Mouse (Mus musculus) CH12.LX (cell line): ENCODE measurements around the gene Baz2b. TPM values are rescaled to one million over a fixed set of nuclear protein-coding genes. Genes with fewer than 3 reads are reported as not detected.

Experiments used
- DNase-seq: peaks from one replicate; pipeline ENCODE4 v3.0.0-alpha.2; 2013; ENCODE audit errors: extremely low read depth
- H3K27ac ChIP-seq: 2 replicates; pipeline ENCODE4 v1.5.1; 2012; ENCODE audit warnings: low read depth, mild to moderate bottlenecking, control low read depth, moderate library complexity; ENCODE audit not compliant: insufficient read depth
- H3K27me3 ChIP-seq: replicated peaks from 2 replicates; pipeline ENCODE3; 2012; ENCODE audit warnings: inconsistent platforms
- H3K36me3 ChIP-seq, 2 experiments: replicated peaks in 1 of 2; 2 replicates each; pipeline versions ENCODE3 to v1.6.1; 2012; ENCODE audit warnings: inconsistent platforms in 1 of 2, low read length in 1 of 2, mild to moderate bottlenecking in 1 of 2, mixed read lengths in 1 of 2, moderate library complexity in 1 of 2; ENCODE audit not compliant: control insufficient read depth in 1 of 2, insufficient read depth in 1 of 2
- H3K4me1 ChIP-seq, 2 experiments: 2 replicates each; pipeline ENCODE4 v1.6.1; 2012; ENCODE audit warnings: inconsistent platforms in 1 of 2, moderate library complexity in 1 of 2; ENCODE audit not compliant: insufficient read depth in 2 of 2, control insufficient read depth in 1 of 2
- H3K4me2 ChIP-seq: 2 replicates; pipeline ENCODE4 v1.6.1; 2012; ENCODE audit warnings: low read depth, mild to moderate bottlenecking, control low read depth; ENCODE audit not compliant: poor library complexity, insufficient read depth, severe bottlenecking
- H3K4me3 ChIP-seq, 3 experiments: fragments of 150-350 bp in 1 of 3; sonication (generic) in 1 of 3; replicated peaks in 1 of 3; 2 replicates each; pipeline versions ENCODE3 to v1.5.1; 2011 to 2012; ENCODE audit warnings: low read depth in 2 of 3, low read length in 2 of 3, mild to moderate bottlenecking in 2 of 3, moderate library complexity in 2 of 3, control low read depth in 1 of 3, improper control_type of control experiment in 1 of 3, inconsistent platforms in 1 of 3, mixed read lengths in 1 of 3; ENCODE audit not compliant: poor library complexity in 1 of 3
- H3K79me2 ChIP-seq: replicated peaks from 2 replicates; pipeline ENCODE4 v1.6.1; 2012; ENCODE audit warnings: mild to moderate bottlenecking, moderate library complexity; ENCODE audit not compliant: control insufficient read depth, poor library complexity, insufficient read depth, severe bottlenecking; ENCODE audit errors: extremely low read depth
- H3K9ac ChIP-seq: 2 replicates; pipeline ENCODE4 v1.6.1; 2012; ENCODE audit warnings: low read depth, mild to moderate bottlenecking, control low read depth, moderate library complexity; ENCODE audit not compliant: insufficient read depth
- H3K9me3 ChIP-seq: replicated peaks from 2 replicates; pipeline ENCODE3; 2012; ENCODE audit warnings: low read length, inconsistent platforms, mixed read lengths
- E2F4 ChIP-seq: IDR thresholded peaks from 2 replicates; pipeline ENCODE4 v1.6.1; 2011; ENCODE audit warnings: low read depth, low read length, improper control_type of control experiment; ENCODE audit not compliant: insufficient replicate concordance
- ELF1 ChIP-seq: IDR thresholded peaks from 2 replicates; pipeline ENCODE4 v1.6.1; 2014; ENCODE audit warnings: low read depth, mild to moderate bottlenecking, inconsistent platforms, low read length, improper control_type of control experiment
- GABPA ChIP-seq: IDR thresholded peaks from 2 replicates; pipeline ENCODE4 v1.6.1; 2012; ENCODE audit warnings: low read depth, low read length, improper control_type of control experiment, inconsistent platforms; ENCODE audit not compliant: insufficient replicate concordance
- JUN ChIP-seq: IDR thresholded peaks from 2 replicates; pipeline ENCODE4 v1.6.1; 2011; ENCODE audit warnings: low read depth, mild to moderate bottlenecking, low read length, improper control_type of control experiment, moderate library complexity; ENCODE audit not compliant: insufficient read depth
- JUND ChIP-seq: conservative IDR thresholded peaks from 2 replicates; pipeline ENCODE4 v1.6.1; 2011; ENCODE audit warnings: low read depth, low read length, improper control_type of control experiment
- MAZ ChIP-seq: IDR thresholded peaks from 2 replicates; pipeline ENCODE4 v1.6.1; 2012; ENCODE audit warnings: low read depth, mild to moderate bottlenecking, inconsistent platforms, low read length, improper control_type of control experiment, moderate library complexity
- MXI1 ChIP-seq: IDR thresholded peaks from 2 replicates; pipeline ENCODE4 v1.6.1; 2011; ENCODE audit warnings: mild to moderate bottlenecking, low read depth, low read length, improper control_type of control experiment
- NELFE ChIP-seq: IDR thresholded peaks from 2 replicates; pipeline ENCODE4 v1.6.1; 2011; ENCODE audit warnings: low read depth, low read length, improper control_type of control experiment
- PAX5 ChIP-seq: IDR thresholded peaks from 2 replicates; pipeline ENCODE4 v1.6.1; 2012; ENCODE audit warnings: low read length, inconsistent platforms, mixed read lengths
- POLR2A ChIP-seq: IDR thresholded peaks from 2 replicates; pipeline ENCODE4 v1.6.1; 2011; ENCODE audit warnings: low read depth, mild to moderate bottlenecking, improper control_type of control experiment, low read length
- RAD21 ChIP-seq: IDR thresholded peaks from 2 replicates; pipeline ENCODE4 v1.6.1; 2011; ENCODE audit warnings: low read depth, mild to moderate bottlenecking, low read length, improper control_type of control experiment, moderate library complexity
- RCOR1 ChIP-seq: conservative IDR thresholded peaks from 2 replicates; pipeline ENCODE4 v1.6.1; 2012; ENCODE audit warnings: low read depth, mild to moderate bottlenecking, inconsistent platforms, low read length, improper control_type of control experiment
- TBP ChIP-seq: conservative IDR thresholded peaks from 2 replicates; pipeline ENCODE4 v1.6.1; 2011; ENCODE audit warnings: low read depth, low read length, improper control_type of control experiment
- TCF12 ChIP-seq: IDR thresholded peaks from 2 replicates; pipeline ENCODE4 v1.6.1; 2014; ENCODE audit warnings: low read depth, mild to moderate bottlenecking, inconsistent platforms, low read length, improper control_type of control experiment
- UBTF ChIP-seq: IDR thresholded peaks from 2 replicates; pipeline ENCODE4 v1.6.1; 2012; ENCODE audit warnings: low read depth, mild to moderate bottlenecking, inconsistent platforms, low read length, improper control_type of control experiment, moderate library complexity
- USF1 ChIP-seq: IDR thresholded peaks from 2 replicates; pipeline ENCODE4 v1.6.1; 2014; ENCODE audit warnings: low read depth, mild to moderate bottlenecking, inconsistent platforms, low read length, improper control_type of control experiment
- USF2 ChIP-seq: conservative IDR thresholded peaks from 2 replicates; pipeline ENCODE4 v1.6.1; 2011; ENCODE audit warnings: low read depth, low read length, improper control_type of control experiment
- ZC3H11A ChIP-seq: IDR thresholded peaks from 2 replicates; pipeline ENCODE4 v1.6.1; 2012; ENCODE audit warnings: low read depth, mild to moderate bottlenecking, inconsistent platforms, low read length, improper control_type of control experiment
- ZNF384 ChIP-seq: IDR thresholded peaks from 2 replicates; pipeline ENCODE4 v1.6.1; 2012; ENCODE audit warnings: low read depth, low read length, improper control_type of control experiment, inconsistent platforms
- dilution Hi-C: fragments of 300-500 bp; cut with MboI; formaldehyde crosslinking; loops from 2 replicates; pipeline ENCODE4 v1.14.3; 2020; ENCODE audit warnings: low sequenced_read_pairs; ENCODE audit not compliant: extremely low pct_unique_long_range_greater_than_20kb, extremely low pct_ligation_motif_present
- in situ Hi-C: fragments of 300-500 bp; cut with MboI; formaldehyde crosslinking; loops from 3 replicates; pipeline ENCODE4 v1.14.3; 2019; ENCODE audit warnings: low sequenced_read_pairs, low pct_ligation_motif_present, low pct_unique_long_range_greater_than_20kb, mixed read lengths
- polyA plus RNA-seq: library from polyadenylated mRNA; unstranded; fragments of >175 nt; gene quantifications from 2 replicates; pipeline ENCODE4 v1.2.1, GENCODE M21; 2012; ENCODE audit warnings: low read depth; ENCODE audit not compliant: insufficient read length
- total RNA-seq, 2 experiments: library from RNA; depleted of rRNA; stranded (reverse); fragments of 300-350 nt in 1 of 2; fragments of >200 nt in 1 of 2; gene quantifications; 2 replicates each; pipeline ENCODE4 v1.2.3; 2012 to 2014

The Baz2b gene
- total and polyA plus RNA-seq, 3 experiments = 17.3 to 36.3 (median 31.9) TPM

GRCm38 (mm10) chr2:60109001-60109400, 100.6 kb downstream of the Baz2b start:
- peaks cover 7% of the 10 kb centered on the region for H3K9me3 ChIP-seq
- TF ChIP-seq MXI1 (no peak), ZNF384 (0 out of 2 replicates have a peak, but pooled peaks have one; percentile 26)
- no peak overlapping the region for H3K27ac ChIP-seq
- H3K79me2 ChIP-seq = peaks cover 11% of the 10 kb centered on the region
- no peak for DNase-seq
- H3K9ac ChIP-seq = no peak overlapping the region
- peaks cover 3 to 18% of the 10 kb centered on the region in 2 experiments for H3K36me3 ChIP-seq
- dilution Hi-C loops (no loop called here), in situ Hi-C loops (no loop called here)
- H3K4me3 ChIP-seq = no peak overlapping the region
- H3K4me2 ChIP-seq = no peak overlapping the region
- H3K4me1 ChIP-seq = peaks cover 7 to 39% of the 10 kb centered on the region in 2 experiments
- no peaks in the 10 kb centered on the region for H3K27me3 ChIP-seq

GRCm38 (mm10) chr2:60096625-60097024, 113.0 kb downstream of the Baz2b start:
- Histone ChIP-seq H3K36me3 (peaks cover 0 to 15% of the 10 kb centered on the region in 2 experiments), H3K27me3 (no peaks in the 10 kb centered on the region), H3K9me3 (no peaks in the 10 kb centered on the region), H3K4me2 (no peak overlapping the region), H3K27ac (no peak overlapping the region), H3K4me1 (no peaks in the 10 kb centered on the region), H3K4me3 (no peak overlapping the region), H3K9ac (no peak overlapping the region), H3K79me2 (peaks cover 8% of the 10 kb centered on the region; the same call in 1 of the 2 replicates)
- in situ Hi-C loops = no loop called here
- dilution Hi-C loops = no loop called here
- DNase-seq = no peak
- no peak for TF ChIP-seq POLR2A
- no peak for TF ChIP-seq NELFE
- no peak for TF ChIP-seq ELF1
- no peak for TF ChIP-seq USF1
- TF ChIP-seq ZC3H11A = no peak
- no peak for TF ChIP-seq PAX5
- TF ChIP-seq USF2 = no peak
- TF ChIP-seq GABPA = no peak
- TF ChIP-seq MAZ = no peak

GRCm38 (mm10) chr2:60090280-60090679, 119.4 kb downstream of the Baz2b start:
- Histone ChIP-seq H3K36me3 (peaks cover 0 to 16% of the 10 kb centered on the region in 2 experiments), H3K79me2 (0 out of 2 replicates have a peak, but pooled peaks cover 1% of the 10 kb centered on the region), H3K4me3 (no peak overlapping the region), H3K27ac (no peak overlapping the region), H3K9me3 (no peaks in the 10 kb centered on the region), H3K4me2 (no peak overlapping the region), H3K4me1 (peaks cover 4 to 17% of the 10 kb centered on the region in 2 experiments; a peak in 1 of 4 replicates), H3K27me3 (no peaks in the 10 kb centered on the region), H3K9ac (no peak overlapping the region)
- DNase-seq = no peak
- no peak for TF ChIP-seq UBTF
- no peak for TF ChIP-seq RAD21
- TF ChIP-seq TBP = no peak
- TF ChIP-seq POLR2A = no peak
- TF ChIP-seq MXI1 = no peak
- no peak for TF ChIP-seq JUND
- TF ChIP-seq NELFE = no peak
- no peak for TF ChIP-seq TCF12
- no peak for TF ChIP-seq E2F4
- TF ChIP-seq JUN = no peak
- no peak for TF ChIP-seq RCOR1
- dilution Hi-C loops (no loop called here), in situ Hi-C loops (no loop called here)
